Mouse (Mus musculus): ENCODE results near the gene Ccdc141. TPM values are rescaled to one million over a fixed set of nuclear protein-coding genes. Genes with fewer than 3 reads are reported as not detected.

Gene Ccdc141
- total RNA-seq, 1 experiment: 3.3 TPM

- Histone ChIP-seq H3K9ac (ENCODE audit: insufficient read depth, low read depth, low read length, poor library complexity, severe bottlenecking) (no peak overlapping the region), H3K27ac (ENCODE audit: insufficient read depth, low read depth, low read length, poor library complexity, severe bottlenecking) (no peak overlapping the region), H3K9me3 (ENCODE audit: control insufficient read depth, insufficient read depth, low read depth, low read length) (no peaks in the 10 kb centered on the region), H3K4me1 (ENCODE audit: control insufficient read depth in 2 of 2, insufficient read depth in 2 of 2, low read length in 2 of 2, poor library complexity in 1 of 2) (peaks cover 8 to 11% of the 10 kb centered on the region in 2 experiments), H3K4me3 (ENCODE audit: insufficient read depth in 1 of 2, low read depth in 1 of 2, low read length in 2 of 2, poor library complexity in 1 of 2, severe bottlenecking in 1 of 2) (no peak overlapping the region), H3K36me3 (ENCODE audit: control insufficient read depth, insufficient read depth, low read length, poor library complexity, severe bottlenecking) (no peaks in the 10 kb centered on the region)
- in situ Hi-C loops (cut with MboI; ENCODE audit: low sequenced_read_pairs in 2 of 2, unreplicated experiment in 2 of 2): no loop called here
- no peak for DNase-seq (ENCODE audit: low read depth, low spot score)
- TF ChIP-seq HCFC1 (IDR thresholded peaks at IDR 0.05; ENCODE audit: borderline replicate concordance, insufficient read depth, low read length) (no peak), MAFK (IDR thresholded peaks at IDR 0.05; ENCODE audit: insufficient read depth, low read depth, low read length) (no peak), ZNF384 (IDR thresholded peaks at IDR 0.05; ENCODE audit: low read depth, low read length) (no peak), CHD2 (IDR thresholded peaks at IDR 0.05; ENCODE audit: low read depth, low read length) (no peak), ZC3H11A (IDR thresholded peaks at IDR 0.05; ENCODE audit: borderline replicate concordance, low read depth, low read length) (no peak)
These were observed 22.2 kb downstream of the Ccdc141 start for GRCm38 (mm10) chr2:77148215-77148614.

- H3K36me3 ChIP-seq (ENCODE audit: control insufficient read depth, insufficient read depth, low read length, poor library complexity, severe bottlenecking): no peaks in the 10 kb centered on the region
- no peak overlapping the region for H3K9ac ChIP-seq (ENCODE audit: insufficient read depth, low read depth, low read length, poor library complexity, severe bottlenecking)
- TF ChIP-seq MAFK (IDR thresholded peaks at IDR 0.05; ENCODE audit: insufficient read depth, low read depth, low read length) (peak; percentile 76), ZC3H11A (IDR thresholded peaks at IDR 0.05; ENCODE audit: borderline replicate concordance, low read depth, low read length) (no peak), CHD2 (IDR thresholded peaks at IDR 0.05; ENCODE audit: low read depth, low read length) (no peak), HCFC1 (IDR thresholded peaks at IDR 0.05; ENCODE audit: borderline replicate concordance, insufficient read depth, low read length) (no peak), ZNF384 (IDR thresholded peaks at IDR 0.05; ENCODE audit: low read depth, low read length) (no peak)
- no peaks in the 10 kb centered on the region for H3K9me3 ChIP-seq (ENCODE audit: control insufficient read depth, insufficient read depth, low read depth, low read length)
- H3K4me3 ChIP-seq (ENCODE audit: insufficient read depth in 1 of 2, low read depth in 1 of 2, low read length in 2 of 2, poor library complexity in 1 of 2, severe bottlenecking in 1 of 2): no peak overlapping the region
- in situ Hi-C loops (cut with MboI; ENCODE audit: low sequenced_read_pairs in 2 of 2, unreplicated experiment in 2 of 2): no loop called here
- peaks cover 8 to 11% of the 10 kb centered on the region in 2 experiments for H3K4me1 ChIP-seq (ENCODE audit: control insufficient read depth in 2 of 2, insufficient read depth in 2 of 2, low read length in 2 of 2, poor library complexity in 1 of 2)
- peak overlapping the region; percentile 83 for H3K27ac ChIP-seq (ENCODE audit: insufficient read depth, low read depth, low read length, poor library complexity, severe bottlenecking)
- no peak for DNase-seq (ENCODE audit: low read depth, low spot score)
These were observed 23.5 kb downstream of the Ccdc141 start for GRCm38 (mm10) chr2:77146968-77147367.

- Histone ChIP-seq H3K4me3 (ENCODE audit: insufficient read depth in 1 of 2, low read depth in 1 of 2, low read length in 2 of 2, poor library complexity in 1 of 2, severe bottlenecking in 1 of 2) (no peak overlapping the region), H3K9me3 (ENCODE audit: control insufficient read depth, insufficient read depth, low read depth, low read length) (no peaks in the 10 kb centered on the region), H3K4me1 (ENCODE audit: control insufficient read depth in 2 of 2, insufficient read depth in 2 of 2, low read length in 2 of 2, poor library complexity in 1 of 2) (peaks cover 8 to 11% of the 10 kb centered on the region in 2 experiments), H3K9ac (ENCODE audit: insufficient read depth, low read depth, low read length, poor library complexity, severe bottlenecking) (no peak overlapping the region), H3K36me3 (ENCODE audit: control insufficient read depth, insufficient read depth, low read length, poor library complexity, severe bottlenecking) (no peaks in the 10 kb centered on the region), H3K27ac (ENCODE audit: insufficient read depth, low read depth, low read length, poor library complexity, severe bottlenecking) (peak overlapping the region; percentile 83; the same call in 1 of the 2 replicates)
- in situ Hi-C loops (cut with MboI; ENCODE audit: low sequenced_read_pairs in 2 of 2, unreplicated experiment in 2 of 2): no loop called here
- peak; percentile 19 for DNase-seq (ENCODE audit: low read depth, low spot score)
- TF ChIP-seq HCFC1 (IDR thresholded peaks at IDR 0.05; ENCODE audit: borderline replicate concordance, insufficient read depth, low read length) (no peak), ZNF384 (IDR thresholded peaks at IDR 0.05; ENCODE audit: low read depth, low read length) (no peak), MAFK (IDR thresholded peaks at IDR 0.05; ENCODE audit: insufficient read depth, low read depth, low read length) (no peak), CHD2 (IDR thresholded peaks at IDR 0.05; ENCODE audit: low read depth, low read length) (no peak), ZC3H11A (IDR thresholded peaks at IDR 0.05; ENCODE audit: borderline replicate concordance, low read depth, low read length) (no peak)
These were observed 24.1 kb downstream of the Ccdc141 start for GRCm38 (mm10) chr2:77146291-77146690.

GRCm38 (mm10) chr2:77143536-77143935 is 26.9 kb downstream of the Ccdc141 start:
- no peak overlapping the region for H3K27ac ChIP-seq (ENCODE audit: insufficient read depth, low read depth, low read length, poor library complexity, severe bottlenecking)
- H3K9ac ChIP-seq (ENCODE audit: insufficient read depth, low read depth, low read length, poor library complexity, severe bottlenecking): no peak overlapping the region
- no peak for TF ChIP-seq MAFK (IDR thresholded peaks at IDR 0.05; ENCODE audit: insufficient read depth, low read depth, low read length)
- TF ChIP-seq HCFC1 (IDR thresholded peaks at IDR 0.05; ENCODE audit: borderline replicate concordance, insufficient read depth, low read length): no peak
- no peak for TF ChIP-seq ZC3H11A (IDR thresholded peaks at IDR 0.05; ENCODE audit: borderline replicate concordance, low read depth, low read length)
- no peak for TF ChIP-seq ZNF384 (IDR thresholded peaks at IDR 0.05; ENCODE audit: low read depth, low read length)
- H3K9me3 ChIP-seq (ENCODE audit: control insufficient read depth, insufficient read depth, low read depth, low read length): no peaks in the 10 kb centered on the region
- DNase-seq (ENCODE audit: low read depth, low spot score): no peak
- H3K4me3 ChIP-seq (ENCODE audit: insufficient read depth in 1 of 2, low read depth in 1 of 2, low read length in 2 of 2, poor library complexity in 1 of 2, severe bottlenecking in 1 of 2): no peak overlapping the region
- no peaks in the 10 kb centered on the region for H3K36me3 ChIP-seq (ENCODE audit: control insufficient read depth, insufficient read depth, low read length, poor library complexity, severe bottlenecking)
- H3K4me1 ChIP-seq (ENCODE audit: control insufficient read depth in 2 of 2, insufficient read depth in 2 of 2, low read length in 2 of 2, poor library complexity in 1 of 2): peaks cover 4 to 8% of the 10 kb centered on the region in 2 experiments
- in situ Hi-C loops (cut with MboI; ENCODE audit: low sequenced_read_pairs in 2 of 2, unreplicated experiment in 2 of 2): no loop called here

- Histone ChIP-seq H3K27ac (ENCODE audit: insufficient read depth, low read depth, low read length, poor library complexity, severe bottlenecking) (no peak overlapping the region), H3K4me1 (ENCODE audit: control insufficient read depth in 2 of 2, insufficient read depth in 2 of 2, low read length in 2 of 2, poor library complexity in 1 of 2) (no peaks in the 10 kb centered on the region), H3K36me3 (ENCODE audit: control insufficient read depth, insufficient read depth, low read length, poor library complexity, severe bottlenecking) (no peaks in the 10 kb centered on the region), H3K4me3 (ENCODE audit: insufficient read depth in 1 of 2, low read depth in 1 of 2, low read length in 2 of 2, poor library complexity in 1 of 2, severe bottlenecking in 1 of 2) (no peak overlapping the region), H3K9ac (ENCODE audit: insufficient read depth, low read depth, low read length, poor library complexity, severe bottlenecking) (no peak overlapping the region), H3K9me3 (ENCODE audit: control insufficient read depth, insufficient read depth, low read depth, low read length) (no peaks in the 10 kb centered on the region)
- TF ChIP-seq ZC3H11A (IDR thresholded peaks at IDR 0.05; ENCODE audit: borderline replicate concordance, low read depth, low read length): no peak
- no peak for TF ChIP-seq MAFK (IDR thresholded peaks at IDR 0.05; ENCODE audit: insufficient read depth, low read depth, low read length)
- no peak for TF ChIP-seq HCFC1 (IDR thresholded peaks at IDR 0.05; ENCODE audit: borderline replicate concordance, insufficient read depth, low read length)
- TF ChIP-seq CHD2 (IDR thresholded peaks at IDR 0.05; ENCODE audit: low read depth, low read length): no peak
- no peak for TF ChIP-seq ZNF384 (IDR thresholded peaks at IDR 0.05; ENCODE audit: low read depth, low read length)
- in situ Hi-C loops (cut with MboI; ENCODE audit: low sequenced_read_pairs in 2 of 2, unreplicated experiment in 2 of 2): no loop called here
- DNase-seq (ENCODE audit: low read depth, low spot score): no peak
These were observed 31.6 kb downstream of the Ccdc141 start for GRCm38 (mm10) chr2:77138879-77139278.

Measured in ES-E14 (cell line).